In the genomic region with DNA sequence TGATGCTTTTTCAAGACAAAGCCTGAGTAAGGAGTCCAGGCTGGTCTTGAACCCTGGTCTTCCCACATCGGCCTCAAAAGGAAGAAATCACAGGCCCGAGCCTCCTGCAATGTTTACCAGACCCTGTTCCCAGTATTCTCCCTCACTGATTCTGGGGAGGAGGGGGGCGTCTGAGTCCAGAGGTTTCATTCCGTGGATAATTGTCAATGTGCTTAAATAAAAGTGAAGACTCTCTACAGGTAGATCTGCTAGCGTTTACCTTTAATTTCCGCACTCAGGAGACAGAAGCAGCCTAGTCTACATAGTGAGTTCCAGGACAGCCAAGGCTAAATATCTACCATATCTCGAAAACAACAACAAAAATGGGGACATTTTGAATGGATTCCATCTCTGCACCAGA, we compare ENCODE assay signal across 8 mouse cellular contexts.
DNase-seq lines count a peak whose midpoint lies in the region; ATAC-seq and TF ChIP-seq lines count a peak whose summit lies in the region.

No protein-coding gene starts in this region.

- peak overlapping the region; percentile 68 for H3K4me2 ChIP-seq in forebrain, embryonic 12.5 days
- peak overlapping the region; percentile 93; the same call in 1 of the 2 replicates for H3K4me2 ChIP-seq in limb, embryonic 14.5 days (replicated peaks; ENCODE audit: low read depth, low read length, severe bottlenecking)

- 0 out of 2 replicates have a peak overlapping the region, but pooled peaks have one; percentile 84 for H3K27ac ChIP-seq in heart, embryonic 10.5 days
- H3K27ac ChIP-seq in forebrain, embryonic 12.5 days = peak overlapping the region; percentile 75; the same call in 1 of the 2 replicates
- H3K27ac ChIP-seq in limb, embryonic 14.5 days (replicated peaks; ENCODE audit: low read depth, low read length) = no peak overlapping the region

- WGBS in heart, embryonic 10.5 days = 51% methylated on average over 7 of the region's 7 CpGs
- 52% methylated on average over 7 of the region's 7 CpGs for WGBS in forebrain, embryonic 12.5 days
- WGBS in limb, embryonic 14.5 days = 47% methylated on average over 7 of the region's 7 CpGs

- peak overlapping the region; percentile 60; the same call in 1 of the 2 replicates for H3K4me3 ChIP-seq in heart, embryonic 10.5 days
- peak overlapping the region; percentile 38; the same call in 1 of the 2 replicates for H3K4me3 ChIP-seq in forebrain, embryonic 12.5 days (replicated peaks)
- H3K4me3 ChIP-seq in limb, embryonic 14.5 days (replicated peaks; ENCODE audit: low read length) = peak overlapping the region; percentile 38

- peaks cover 17% of the 10 kb centered on the region; the same call in 1 of the 2 replicates for H3K4me1 ChIP-seq in heart, embryonic 10.5 days
- peaks cover 18% of the 10 kb centered on the region for H3K4me1 ChIP-seq in forebrain, embryonic 12.5 days
- H3K4me1 ChIP-seq in limb, embryonic 14.5 days (ENCODE audit: control insufficient read depth, insufficient read depth, low read length) = peaks cover 14% of the 10 kb centered on the region

- ATAC-seq in forebrain, embryonic 12.5 days (ENCODE audit: low FRiP score) = no peak
- ATAC-seq in limb, embryonic 14.5 days (ENCODE audit: low FRiP score, low read depth) = no peak
- ATAC-seq in megakaryocyte progenitor cell, adult 5-6 weeks (replicated peaks; ENCODE audit: poor library complexity) = no peak

- no peak for TF ChIP-seq POLR2A in limb, embryonic 14.5 days (IDR thresholded peaks at IDR 0.05; ENCODE audit: borderline replicate concordance, extremely low read depth, insufficient read depth, insufficient read length)

- no peaks in the 10 kb centered on the region for H3K36me3 ChIP-seq in heart, embryonic 10.5 days
- no peaks in the 10 kb centered on the region for H3K36me3 ChIP-seq in forebrain, embryonic 12.5 days (replicated peaks)
- H3K36me3 ChIP-seq in limb, embryonic 14.5 days (ENCODE audit: control insufficient read depth, insufficient read depth, low read length) = no peaks in the 10 kb centered on the region

- H3K9ac ChIP-seq in forebrain, embryonic 12.5 days = no peak overlapping the region
- H3K9ac ChIP-seq in limb, embryonic 14.5 days (ENCODE audit: low read depth, low read length, severe bottlenecking) = no peak overlapping the region

- DNase-seq in heart, embryonic 10.5 days (ENCODE audit: low spot score) = no peak
- DNase-seq in heart, adult 18-20 months = no peak
- peak; percentile 17 for DNase-seq in 3T3-L1 (ENCODE audit: low read depth, low spot score)
- no peak for DNase-seq in limb, embryonic 14.5 days (ENCODE audit: low spot score)
- DNase-seq in spleen, postnatal 14 days (ENCODE audit: low spot score in 2 of 2) = no peak
- no peak for DNase-seq in ovary, adult 18-20 months (ENCODE audit: low spot score)

- H3K27me3 ChIP-seq in heart, embryonic 10.5 days (ENCODE audit: insufficient read depth, poor library complexity, severe bottlenecking) = peaks cover 9% of the 10 kb centered on the region; the same call in 1 of the 2 replicates
- peaks cover 28% of the 10 kb centered on the region for H3K27me3 ChIP-seq in forebrain, embryonic 12.5 days
- H3K27me3 ChIP-seq in limb, embryonic 14.5 days (ENCODE audit: control insufficient read depth, insufficient read depth, low read length) = no peaks in the 10 kb centered on the region

- no peaks in the 10 kb centered on the region for H3K9me3 ChIP-seq in heart, embryonic 10.5 days
- H3K9me3 ChIP-seq in forebrain, embryonic 12.5 days = no peaks in the 10 kb centered on the region
- no peaks in the 10 kb centered on the region for H3K9me3 ChIP-seq in limb, embryonic 14.5 days (ENCODE audit: control insufficient read depth, low read length)
